8 mouse cellular contexts compared by ENCODE assay signal in the genomic region with DNA sequence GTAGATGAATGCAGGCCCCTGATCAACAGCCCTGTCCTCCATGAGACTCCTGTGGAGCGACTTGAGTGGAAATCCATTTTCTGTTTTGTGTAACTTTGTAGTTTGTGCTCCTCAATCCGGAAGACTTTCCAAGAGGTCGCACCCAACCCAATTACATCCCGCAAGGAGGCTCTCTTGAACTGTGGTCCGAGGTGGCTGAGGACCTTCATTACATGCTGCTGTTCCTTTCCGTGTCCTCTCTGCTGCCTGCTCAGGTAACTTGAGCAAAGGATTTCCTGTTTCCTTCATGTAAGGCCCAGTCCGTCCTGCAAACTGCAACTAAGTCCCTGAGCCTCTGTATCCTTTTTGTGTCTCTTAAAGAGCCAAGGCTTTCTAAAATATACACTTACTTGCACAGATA. TPM values are rescaled to one million over a fixed set of nuclear protein-coding genes. Genes with fewer than 3 reads are reported as not detected.
DNase-seq lines count a peak whose midpoint lies in the region; ATAC-seq and TF ChIP-seq lines count a peak whose summit lies in the region.

No protein-coding gene starts in this region.

- no peaks in the 10 kb centered on the region for H3K27me3 ChIP-seq in erythroblast, embryonic 14.5 days (ENCODE audit: control insufficient read depth)
- H3K27me3 ChIP-seq in forebrain, embryonic 11.5 days (ENCODE audit: control insufficient read depth, insufficient read depth, low read length), result no peaks in the 10 kb centered on the region
- no peaks in the 10 kb centered on the region for H3K27me3 ChIP-seq in limb, embryonic 14.5 days (ENCODE audit: control insufficient read depth, insufficient read depth, low read length)

- no peak for ATAC-seq in erythroblast, adult 5-6 weeks (replicated peaks; ENCODE audit: low FRiP score, poor library complexity, severe bottlenecking)
- ATAC-seq in forebrain, embryonic 11.5 days (replicated peaks; ENCODE audit: low FRiP score), result no peak
- no peak for ATAC-seq in limb, embryonic 14.5 days (ENCODE audit: low FRiP score, low read depth)

- no peak overlapping the region; the same call in 1 of the 2 replicates for H3K9ac ChIP-seq in forebrain, embryonic 11.5 days (ENCODE audit: low read length)
- 0 out of 2 replicates have a peak overlapping the region, but pooled peaks have one; percentile 5 for H3K9ac ChIP-seq in limb, embryonic 14.5 days (ENCODE audit: low read depth, low read length, severe bottlenecking)

- peak overlapping the region; percentile 37 for H3K4me3 ChIP-seq in erythroblast, embryonic 14.5 days (replicated peaks)
- no peak overlapping the region for H3K4me3 ChIP-seq in forebrain, embryonic 11.5 days (ENCODE audit: low read depth, low read length)
- H3K4me3 ChIP-seq in limb, embryonic 14.5 days (replicated peaks; ENCODE audit: low read length), result no peak overlapping the region

- 9% methylated on average over 7 of the region's 7 CpGs for WGBS in forebrain, embryonic 11.5 days
- WGBS in limb, embryonic 14.5 days, result 16% methylated on average over 7 of the region's 7 CpGs

- H3K4me2 ChIP-seq in forebrain, embryonic 11.5 days (ENCODE audit: low read depth, low read length, severe bottlenecking), result peak overlapping the region; percentile 12; the same call in 1 of the 2 replicates
- H3K4me2 ChIP-seq in limb, embryonic 14.5 days (replicated peaks; ENCODE audit: low read depth, low read length, severe bottlenecking), result peak overlapping the region; percentile 28; the same call in 1 of the 2 replicates

- DNase-seq in 416B (ENCODE audit: low read depth), result peak; percentile 83
- no peak for DNase-seq in forebrain, embryonic 11.5 days (ENCODE audit: low spot score)
- DNase-seq in limb, embryonic 14.5 days (ENCODE audit: low spot score), result no peak
- DNase-seq in urinary bladder, postnatal 4 days (ENCODE audit: low spot score in 2 of 2), result no peak
- no peak for DNase-seq in cerebellum, postnatal 25 days
- DNase-seq in B cell, adult 2 months, result no peak

- no peaks in the 10 kb centered on the region for H3K36me3 ChIP-seq in erythroblast, embryonic 14.5 days (ENCODE audit: control insufficient read depth)
- no peaks in the 10 kb centered on the region for H3K36me3 ChIP-seq in forebrain, embryonic 11.5 days (ENCODE audit: control insufficient read depth, insufficient read depth, low read length)
- H3K36me3 ChIP-seq in limb, embryonic 14.5 days (ENCODE audit: control insufficient read depth, insufficient read depth, low read length), result no peaks in the 10 kb centered on the region

- peaks cover 76% of the 10 kb centered on the region for H3K4me1 ChIP-seq in erythroblast, embryonic 14.5 days (ENCODE audit: control insufficient read depth)
- H3K4me1 ChIP-seq in forebrain, embryonic 11.5 days (replicated peaks; ENCODE audit: control insufficient read depth, insufficient read depth, low read length), result peaks cover 1% of the 10 kb centered on the region; the same call in 1 of the 2 replicates
- peaks cover 7% of the 10 kb centered on the region for H3K4me1 ChIP-seq in limb, embryonic 14.5 days (ENCODE audit: control insufficient read depth, insufficient read depth, low read length)

- TF ChIP-seq POLR2A in limb, embryonic 14.5 days (IDR thresholded peaks at IDR 0.05; ENCODE audit: borderline replicate concordance, extremely low read depth, insufficient read depth, insufficient read length), result no peak

- no peaks in the 10 kb centered on the region for H3K9me3 ChIP-seq in erythroblast, embryonic 14.5 days (ENCODE audit: control insufficient read depth, low read length)
- H3K9me3 ChIP-seq in forebrain, embryonic 11.5 days (ENCODE audit: control insufficient read depth, low read length), result no peaks in the 10 kb centered on the region
- no peaks in the 10 kb centered on the region for H3K9me3 ChIP-seq in limb, embryonic 14.5 days (ENCODE audit: control insufficient read depth, low read length)

- H3K27ac ChIP-seq in forebrain, embryonic 11.5 days (ENCODE audit: low read depth, low read length), result no peak overlapping the region
- H3K27ac ChIP-seq in limb, embryonic 14.5 days (replicated peaks; ENCODE audit: low read depth, low read length), result no peak overlapping the region

RNA-seq across cellular contexts. Expression of a gene that starts 10.8 kb away (rescaled TPM):
- 0.76 and 0.84 TPM in 2 replicates for polyA plus RNA-seq in erythroblast, embryonic 14.5 days (2012)
- total RNA-seq in erythroblast, adult 5-6 weeks (2015; ENCODE audit: low replicate concordance), result 1.7 and 1.9 TPM in 2 replicates
- total RNA-seq in erythroblast, adult 5-6 weeks (2017; ENCODE audit: low replicate concordance), result 1.4 and 1.7 TPM in 2 replicates
- 13.0 and 13.5 TPM in 2 replicates for polyA plus RNA-seq in forebrain, embryonic 11.5 days (2014; fragmentation: Nextera tagmentation; extraction: Ambion mirVana)
- 6.9 and 9.9 TPM in 2 replicates for polyA plus RNA-seq in limb, embryonic 14.5 days (2012; rRNA removed)
- polyA plus RNA-seq in limb, embryonic 14.5 days (2014; fragmentation: Nextera tagmentation; extraction: Ambion mirVana), result 12.0 and 12.2 TPM in 2 replicates

RNA-seq across cellular contexts. Expression of a gene that starts 31.3 kb away (rescaled TPM):
- polyA plus RNA-seq in erythroblast, embryonic 14.5 days (2012), result 0.15 and 0.16 TPM in 2 replicates
- total RNA-seq in erythroblast, adult 5-6 weeks (2015; ENCODE audit: low replicate concordance), result 4.2 and 4.4 TPM in 2 replicates
- 6.5 and 15.5 TPM in 2 replicates for total RNA-seq in erythroblast, adult 5-6 weeks (2017; ENCODE audit: low replicate concordance)
- polyA plus RNA-seq in forebrain, embryonic 11.5 days (2014; fragmentation: Nextera tagmentation; extraction: Ambion mirVana), result 0.17 and 0.19 TPM in 2 replicates
- 0.31 and 0.32 TPM in 2 replicates for polyA plus RNA-seq in limb, embryonic 14.5 days (2012; rRNA removed)
- not detected in 2 replicates for polyA plus RNA-seq in limb, embryonic 14.5 days (2014; fragmentation: Nextera tagmentation; extraction: Ambion mirVana)

RNA-seq across cellular contexts. Expression of a gene that starts 54.2 kb away (rescaled TPM):
- not detected in 2 replicates for polyA plus RNA-seq in erythroblast, embryonic 14.5 days (2012)
- total RNA-seq in erythroblast, adult 5-6 weeks (2015; ENCODE audit: low replicate concordance), result not detected in 2 replicates
- not detected in 2 replicates for total RNA-seq in erythroblast, adult 5-6 weeks (2017; ENCODE audit: low replicate concordance)
- 0.48 and 0.59 TPM in 2 replicates for polyA plus RNA-seq in forebrain, embryonic 11.5 days (2014; fragmentation: Nextera tagmentation; extraction: Ambion mirVana)
- polyA plus RNA-seq in limb, embryonic 14.5 days (2012; rRNA removed), result 0.62 and 0.79 TPM in 2 replicates
- 0.89 and 1.2 TPM in 2 replicates for polyA plus RNA-seq in limb, embryonic 14.5 days (2014; fragmentation: Nextera tagmentation; extraction: Ambion mirVana)
